In genomic region chr11:102102485-102103258, GRCm38 (mm10) we compare ENCODE assay signal across 8 mouse cellular contexts. TPM values are rescaled to one million over a fixed set of nuclear protein-coding genes. Genes with fewer than 3 reads are reported as not detected.
DNase-seq lines count a peak whose midpoint lies in the region; TF ChIP-seq lines count a peak whose summit lies in the region.

No protein-coding gene starts in this region.

- TF ChIP-seq CTCF in kidney, adult 2 months (conservative IDR thresholded peaks at IDR 0.05; ENCODE audit: insufficient read depth, insufficient read length, low read depth, low read length): peak; percentile 69
- peak; percentile 48 for TF ChIP-seq CTCF in cortical plate, adult 2 months (IDR thresholded peaks at IDR 0.05; ENCODE audit: extremely low read depth, insufficient read depth, low read length)

- no peak overlapping the region for H3K4me3 ChIP-seq in kidney, adult 2 months (ENCODE audit: insufficient read depth, low read depth, low read length)
- no peak overlapping the region for H3K4me3 ChIP-seq in cortical plate, adult 2 months (ENCODE audit: insufficient read depth, low read length)

- H3K27ac ChIP-seq in kidney, adult 2 months (ENCODE audit: insufficient read depth, low read depth, low read length): no peak overlapping the region
- H3K27ac ChIP-seq in cortical plate, adult 2 months (ENCODE audit: insufficient read depth, low read length): no peak overlapping the region

- no peak for TF ChIP-seq POLR2A in kidney, adult 2 months (IDR thresholded peaks at IDR 0.05; ENCODE audit: low read depth, low read length)
- TF ChIP-seq POLR2A in cortical plate, adult 2 months (IDR thresholded peaks at IDR 0.05; ENCODE audit: extremely low read depth, insufficient read depth, low read length): no peak

- H3K36me3 ChIP-seq in kidney, adult 2 months (ENCODE audit: control insufficient read depth, insufficient read depth, low read length): no peaks in the 10 kb centered on the region

- no peaks in the 10 kb centered on the region for H3K27me3 ChIP-seq in kidney, adult 2 months (replicated peaks; ENCODE audit: control insufficient read depth, insufficient read depth, low read length)

- WGBS in kidney, adult 2 months: 19% methylated on average over 17 of the region's 17 CpGs

- H3K4me1 ChIP-seq in kidney, adult 2 months (ENCODE audit: control insufficient read depth, insufficient read depth, low read length): no peaks in the 10 kb centered on the region
- H3K4me1 ChIP-seq in cortical plate, adult 2 months (ENCODE audit: control insufficient read depth, insufficient read depth, low read length): no peaks in the 10 kb centered on the region

- DNase-seq in kidney, adult 2 months: peak; percentile 61
- no peak for DNase-seq in kidney, adult 11 months
- peak; percentile 76 for DNase-seq in MN1 (ENCODE audit: low spot score)
- DNase-seq in heart, adult 9 months (ENCODE audit: low spot score in 2 of 2): peak; percentile 33
- peak; percentile 45 to 67 for DNase-seq in layer of hippocampus, postnatal 14 days (ENCODE audit: low spot score in 2 of 2)
- DNase-seq in lung, postnatal 36 days: peak; percentile 74
- peak; percentile 53 for DNase-seq in thymus, postnatal 0 days (ENCODE audit: low spot score)

RNA-seq across cellular contexts. Expression of gene Ppy, which starts 1.6 kb away (rescaled TPM):
- polyA plus RNA-seq in kidney, adult 2 months (2012; rRNA removed): not detected in 2 replicates
- polyA plus RNA-seq in cortical plate, adult 2 months (2012; rRNA removed): not detected in 2 replicates
- not detected for total RNA-seq in layer of hippocampus, postnatal 14 days (2021)
- 3.7 and 4.4 TPM in 2 replicates for polyA plus RNA-seq in thymus, postnatal 0 days (2015; fragmentation: Nextera tagmentation; extraction: Ambion mirVana)

RNA-seq across cellular contexts. Expression of gene Pyy, which starts 5.0 kb away (rescaled TPM):
- not detected in 2 replicates for polyA plus RNA-seq in kidney, adult 2 months (2012; rRNA removed)
- not detected in 2 replicates for polyA plus RNA-seq in cortical plate, adult 2 months (2012; rRNA removed)
- not detected for total RNA-seq in layer of hippocampus, postnatal 14 days (2021)
- polyA plus RNA-seq in thymus, postnatal 0 days (2015; fragmentation: Nextera tagmentation; extraction: Ambion mirVana): 10.9 and 12.2 TPM in 2 replicates

RNA-seq across cellular contexts. Expression of gene Mpp2, which starts 14.4 kb away (rescaled TPM):
- 4.9 and 5.9 TPM in 2 replicates for polyA plus RNA-seq in kidney, adult 2 months (2012; rRNA removed)
- 128 and 133 TPM in 2 replicates for polyA plus RNA-seq in cortical plate, adult 2 months (2012; rRNA removed)
- 100 to 1,000 TPM; 139 to 144 TPM for total RNA-seq in layer of hippocampus, postnatal 14 days (2021)
- polyA plus RNA-seq in thymus, postnatal 0 days (2015; fragmentation: Nextera tagmentation; extraction: Ambion mirVana): 1.5 and 1.9 TPM in 2 replicates

RNA-seq across cellular contexts. Expression of gene Nags, which starts 42.6 kb away (rescaled TPM):
- 0.23 and 0.39 TPM in 2 replicates for polyA plus RNA-seq in kidney, adult 2 months (2012; rRNA removed)
- 0.04 and 0.08 TPM in 2 replicates for polyA plus RNA-seq in cortical plate, adult 2 months (2012; rRNA removed)
- total RNA-seq in layer of hippocampus, postnatal 14 days (2021): not detected
- 0.18 TPM in 1 of 2 replicates, not detected in the other for polyA plus RNA-seq in thymus, postnatal 0 days (2015; fragmentation: Nextera tagmentation; extraction: Ambion mirVana)

RNA-seq across cellular contexts. Expression of gene Tmem101, which starts 53.5 kb away (rescaled TPM):
- polyA plus RNA-seq in kidney, adult 2 months (2012; rRNA removed): 17.7 and 18.3 TPM in 2 replicates
- polyA plus RNA-seq in cortical plate, adult 2 months (2012; rRNA removed): 28.4 and 31.4 TPM in 2 replicates
- 10 to 100 TPM; 26.4 to 29.2 TPM for total RNA-seq in layer of hippocampus, postnatal 14 days (2021)
- 14.5 and 16.9 TPM in 2 replicates for polyA plus RNA-seq in thymus, postnatal 0 days (2015; fragmentation: Nextera tagmentation; extraction: Ambion mirVana)

Comparison
In these comparisons a context has a peak if more than half of its experiments do, and no peak if none do; other contexts are left out.
1. RNA of gene Pyy, which starts 5.0 kb away (polyA plus RNA-seq): 10.9 to 12.2 TPM in thymus, postnatal 0 days; not detected in kidney, adult 2 months and not detected in cortical plate, adult 2 months; every median in the first group is over 10 times any median in the second.
2. RNA of gene Mpp2, which starts 14.4 kb away (polyA plus RNA-seq): 128 to 133 TPM in cortical plate, adult 2 months; 4.9 to 5.9 TPM in kidney, adult 2 months and 1.5 to 1.9 TPM in thymus, postnatal 0 days; every median in the first group is over 10 times any median in the second.